Mouse (Mus musculus): ENCODE measurements at regions not wholly inside any gene's neighbourhood (a gene's known extent, or its start where the extent isn't known, plus 50 kb on each side); places are given as distances from the start of the nearest gene placed in this dataset.

DNA sequence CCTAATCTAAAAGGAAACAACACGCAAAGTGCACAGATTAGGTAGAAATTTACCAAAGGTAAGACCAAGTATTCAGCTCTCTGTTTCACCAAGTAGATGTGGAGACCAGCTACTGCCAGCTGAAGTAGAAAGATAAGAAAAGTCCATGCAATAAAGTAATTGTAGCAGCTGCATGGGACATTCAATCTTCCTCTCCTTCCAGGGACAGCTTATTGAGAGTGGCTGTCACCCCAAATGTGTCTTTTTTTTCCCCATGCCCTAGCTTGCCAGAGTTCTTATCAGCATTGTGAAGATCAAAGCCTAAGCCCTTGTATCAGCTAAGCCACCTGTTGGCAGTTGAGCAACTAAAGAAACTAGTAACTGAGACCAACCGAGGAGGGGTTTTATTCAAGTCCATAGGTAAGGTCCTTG is 541.1 kb upstream of the Dmac1 start:
- TF ChIP-seq CTCF (IDR thresholded peaks at IDR 0.05; ENCODE audit: extremely low read depth, insufficient read length, insufficient replicate concordance, low read depth, low read length) (no peak), POLR2A (IDR thresholded peaks at IDR 0.05; ENCODE audit: low read depth, low read length) (no peak)

All from small intestine, adult 2 months (tissue).